Mouse (Mus musculus): Measurements from ENCODE around the gene Themis. TPM values are rescaled to one million over a fixed set of nuclear protein-coding genes. Genes with fewer than 3 reads are reported as not detected.

Gene Themis
- polyA plus RNA-seq, 1 experiment from 2014 or later = not detected

DNA sequence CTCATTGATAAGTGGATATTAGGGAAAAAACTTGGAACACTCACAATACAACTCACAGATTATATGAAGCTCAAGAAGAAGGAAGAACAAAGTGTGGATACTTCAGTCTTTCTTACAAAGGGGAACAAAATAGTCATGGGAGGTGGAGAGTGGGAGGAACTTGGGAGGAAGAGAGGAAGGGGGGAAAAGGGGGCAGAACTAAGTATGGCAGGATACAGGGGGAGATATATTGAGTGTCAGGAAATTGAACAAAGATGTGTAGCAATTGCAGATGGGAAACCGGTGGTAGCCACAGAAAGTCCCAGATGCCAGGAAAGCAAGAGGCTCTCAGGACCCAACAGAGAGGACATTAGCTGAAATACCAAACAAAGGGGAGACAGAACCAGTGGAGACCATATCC is 219.5 kb downstream of the Themis start:
- DNase-seq (ENCODE audit: low read depth, low spot score) (no peak), ATAC-seq (no peak)
- TF ChIP-seq CTCF (IDR thresholded peaks at IDR 0.05) = no peak
- no peaks in the 10 kb centered on the region for H3K27me3 ChIP-seq
- POLR2A ChIA-PET = no interaction called here
- CTCF ChIA-PET = no interaction called here
- in situ Hi-C loops (cut with MboI; ENCODE audit: low pct_unique_long_range_greater_than_20kb) = no loop called here

DNA sequence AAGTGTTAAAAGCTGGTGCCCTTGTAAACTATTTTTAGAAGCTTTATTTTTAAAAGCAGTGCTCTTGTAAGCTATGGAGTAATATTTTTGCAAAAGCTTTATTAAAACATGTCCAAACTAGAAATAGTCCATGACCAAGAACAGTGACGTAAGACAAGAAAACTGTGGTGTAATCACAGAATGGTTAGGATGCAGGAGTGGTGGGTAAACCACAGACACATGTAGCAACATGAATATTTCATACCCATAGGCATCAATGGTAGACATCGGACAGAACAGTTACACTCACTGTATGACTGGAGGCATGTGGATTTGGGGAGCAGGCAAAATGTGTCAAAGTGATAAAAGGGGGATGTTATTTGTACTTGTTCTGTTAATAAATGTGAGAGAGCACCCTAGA is 222.7 kb downstream of the Themis start:
- H3K27me3 ChIP-seq = no peaks in the 10 kb centered on the region
- in situ Hi-C loops (cut with MboI; ENCODE audit: low pct_unique_long_range_greater_than_20kb) = no loop called here
- TF ChIP-seq CTCF (IDR thresholded peaks at IDR 0.05) = no peak
- POLR2A ChIA-PET = no interaction called here
- DNase-seq (ENCODE audit: low read depth, low spot score) (no peak), ATAC-seq (no peak)
- CTCF ChIA-PET = no interaction called here

DNA sequence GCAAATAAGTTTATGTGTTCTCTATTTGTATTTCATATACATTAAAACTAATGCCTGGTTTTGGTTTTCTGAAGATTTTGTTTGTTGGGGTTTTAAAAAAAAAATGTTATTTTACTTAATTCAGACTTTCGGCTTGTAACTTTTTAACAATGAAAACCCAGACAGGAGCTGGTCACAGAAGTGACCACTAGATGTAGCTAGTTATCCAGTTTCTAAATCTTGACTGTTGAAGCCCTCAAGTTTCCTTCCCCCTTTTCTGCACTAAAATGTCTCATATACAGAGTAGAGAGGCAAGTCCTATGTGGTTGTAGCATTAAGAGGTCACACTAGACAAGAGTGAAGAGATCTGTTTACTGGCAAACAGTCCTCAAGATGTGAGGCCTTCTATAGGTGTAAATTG is 230.2 kb downstream of the Themis start:
- POLR2A ChIA-PET = no interaction called here
- H3K27me3 ChIP-seq = peaks cover 6% of the 10 kb centered on the region
- TF ChIP-seq CTCF (IDR thresholded peaks at IDR 0.05) = peak; percentile 27
- ATAC-seq = no peak
- no peak for DNase-seq (ENCODE audit: low read depth, low spot score)
- in situ Hi-C loops (cut with MboI; ENCODE audit: low pct_unique_long_range_greater_than_20kb) = no loop called here
- CTCF ChIA-PET = interaction anchor here (0.7 to 1.0 kb wide), 2 partner anchors 55 to 57 kb away, joined by 3 to 4 read pairs; no protein-coding TSS in a partner anchor

Measured in Patski (cell line).